Mouse (Mus musculus): ENCODE measurements around the gene Hrh3. TPM values are rescaled to one million over a fixed set of nuclear protein-coding genes. Genes with fewer than 3 reads are reported as not detected.

Gene Hrh3
- polyA plus RNA-seq, 1 experiment, result 0.15 TPM

GRCm38 (mm10) chr2:180072886-180073285 is 31.4 kb downstream of the Hrh3 start:
- H3K4me3 ChIP-seq (replicated peaks; ENCODE audit: extremely low read depth, low read depth, low read length), result no peak overlapping the region
- DNase-seq, result no peak
- 81% methylated on average over 7 of the region's 7 CpGs for WGBS
- TF ChIP-seq POLR2A (IDR thresholded peaks at IDR 0.05; ENCODE audit: borderline replicate concordance, extremely low read depth, low read depth, low read length), result no peak
- no peak for TF ChIP-seq CTCF (IDR thresholded peaks at IDR 0.05; ENCODE audit: insufficient read depth, low read length)
- H3K4me1 ChIP-seq (ENCODE audit: control insufficient read depth, insufficient read depth, low read length), result peaks cover 8% of the 10 kb centered on the region

DNA sequence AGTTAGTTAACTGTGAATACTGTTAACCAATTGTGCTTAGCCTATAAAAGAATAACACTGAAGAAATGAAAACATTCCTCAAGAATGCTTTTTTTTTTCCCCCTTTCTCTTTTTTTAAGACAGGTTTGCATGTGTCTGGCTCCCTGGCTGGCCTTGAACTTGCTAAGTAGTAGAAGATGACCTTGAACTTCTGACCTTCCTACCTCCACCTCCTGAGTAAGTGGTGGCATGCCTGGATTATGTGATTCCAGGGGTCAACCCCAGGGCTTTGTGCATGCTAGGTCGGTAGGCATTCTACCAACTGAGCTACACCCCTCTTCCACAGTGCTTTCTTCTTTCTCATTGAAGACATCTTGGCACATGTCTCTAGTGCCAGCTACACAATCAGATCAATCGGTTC is 32.6 kb downstream of the Hrh3 start:
- H3K4me3 ChIP-seq (replicated peaks; ENCODE audit: extremely low read depth, low read depth, low read length), result no peak overlapping the region
- DNase-seq, result no peak
- peaks cover 8% of the 10 kb centered on the region for H3K4me1 ChIP-seq (ENCODE audit: control insufficient read depth, insufficient read depth, low read length)
- TF ChIP-seq CTCF (IDR thresholded peaks at IDR 0.05; ENCODE audit: insufficient read depth, low read length), result no peak
- TF ChIP-seq POLR2A (IDR thresholded peaks at IDR 0.05; ENCODE audit: borderline replicate concordance, extremely low read depth, low read depth, low read length), result no peak
- WGBS, result 89% methylated on average over 2 of the region's 2 CpGs

- peaks cover 8% of the 10 kb centered on the region for H3K4me1 ChIP-seq (ENCODE audit: control insufficient read depth, insufficient read depth, low read length)
- TF ChIP-seq POLR2A (IDR thresholded peaks at IDR 0.05; ENCODE audit: borderline replicate concordance, extremely low read depth, low read depth, low read length) (peak; percentile 86), CTCF (IDR thresholded peaks at IDR 0.05; ENCODE audit: insufficient read depth, low read length) (no peak)
- 4% methylated on average over 58 of the region's 58 CpGs for WGBS
- peak; percentile 97 for DNase-seq
- H3K4me3 ChIP-seq (replicated peaks; ENCODE audit: extremely low read depth, low read depth, low read length), result peak within 1 kb of the TSS; percentile 91
Measured at GRCm38 (mm10) chr2:180070481-180071453, 33.5 kb downstream of the Hrh3 start, which contains the start of gene Mtg2. Gene Mtg2 (plus strand): TSS chr2:180070588.

DNA sequence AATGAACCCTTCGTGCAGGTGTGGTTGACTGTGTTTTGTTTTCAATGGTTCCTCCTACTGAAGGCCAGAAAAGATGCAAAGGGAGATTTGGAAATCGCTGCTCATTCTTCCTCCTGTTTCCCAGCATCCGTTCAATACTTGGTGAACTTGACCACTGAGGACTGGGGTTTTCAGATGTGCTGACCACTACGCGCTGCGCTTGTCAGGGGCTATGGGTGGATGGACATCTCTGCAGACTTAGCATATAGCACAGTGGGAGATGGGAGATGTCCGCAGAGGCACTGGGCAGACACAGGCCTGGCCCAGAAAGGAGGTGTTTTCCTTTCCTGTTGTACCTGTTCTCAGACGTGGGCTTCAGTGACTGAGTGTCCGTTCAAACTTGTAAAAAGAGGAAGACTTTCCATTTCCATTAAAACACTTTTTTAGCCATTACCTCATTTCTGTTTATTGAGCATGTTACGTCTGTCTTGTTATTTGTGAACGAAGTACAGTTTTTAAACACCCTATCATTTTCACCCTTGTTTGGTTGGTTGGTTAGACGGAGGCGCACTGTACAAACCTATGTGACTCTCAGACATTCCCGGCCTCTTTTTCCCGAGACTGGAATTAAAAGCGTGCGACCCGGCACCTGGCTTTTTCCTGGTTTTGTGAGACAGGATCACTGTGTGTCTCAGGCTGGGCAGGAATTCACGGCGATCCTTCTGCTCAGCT is 34.4 kb downstream of the Hrh3 start:
- TF ChIP-seq POLR2A (IDR thresholded peaks at IDR 0.05; ENCODE audit: borderline replicate concordance, extremely low read depth, low read depth, low read length) (no peak), CTCF (IDR thresholded peaks at IDR 0.05; ENCODE audit: insufficient read depth, low read length) (no peak)
- DNase-seq, result no peak
- 30% methylated on average over 20 of the region's 20 CpGs for WGBS
- Histone ChIP-seq H3K4me3 (replicated peaks; ENCODE audit: extremely low read depth, low read depth, low read length) (peak overlapping the region; percentile 91), H3K4me1 (ENCODE audit: control insufficient read depth, insufficient read depth, low read length) (peaks cover 8% of the 10 kb centered on the region)

DNA sequence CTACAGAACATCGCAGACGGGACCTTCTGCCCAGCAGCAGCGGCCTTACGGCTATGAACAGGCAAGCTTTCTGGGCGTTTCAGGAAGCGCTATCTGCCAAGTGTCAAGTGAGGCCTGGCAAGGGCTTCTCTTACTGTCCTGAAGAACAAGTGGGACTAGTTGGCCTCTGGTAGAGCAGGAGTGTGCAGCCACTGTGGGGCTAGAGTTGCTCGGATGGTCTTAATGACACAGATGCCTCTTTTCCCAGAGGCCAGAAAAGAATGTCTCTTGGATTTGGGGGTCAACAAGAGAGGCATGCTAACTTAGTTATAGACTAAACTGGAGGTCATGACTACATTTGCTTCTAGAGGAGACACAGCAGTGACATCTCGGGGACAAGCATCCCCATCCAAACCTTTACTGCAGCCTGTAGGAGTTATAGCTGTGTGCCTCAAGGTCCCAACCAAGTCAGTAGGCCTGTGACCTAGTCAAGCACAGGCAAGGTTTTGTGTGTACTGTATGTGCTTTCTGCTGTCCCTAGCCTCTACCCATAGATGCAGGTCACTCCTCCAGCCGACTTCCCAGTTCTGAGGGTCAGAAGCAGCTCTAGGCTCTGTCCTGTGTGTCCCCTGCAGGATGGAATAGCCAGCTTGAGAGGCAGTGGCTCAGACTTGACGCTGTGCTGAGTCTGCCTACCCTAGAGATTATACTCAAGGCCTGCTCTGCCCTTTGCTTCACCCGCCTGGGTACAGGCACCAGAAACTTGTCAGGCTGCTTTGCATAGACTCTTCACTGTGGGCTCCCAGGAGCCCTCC is 40.8 kb downstream of the Hrh3 start:
- Histone ChIP-seq H3K4me3 (replicated peaks; ENCODE audit: extremely low read depth, low read depth, low read length) (no peak overlapping the region), H3K4me1 (ENCODE audit: control insufficient read depth, insufficient read depth, low read length) (no peaks in the 10 kb centered on the region)
- no peak for TF ChIP-seq CTCF (IDR thresholded peaks at IDR 0.05; ENCODE audit: insufficient read depth, low read length)
- no peak for DNase-seq
- 88% methylated on average over 11 of the region's 11 CpGs for WGBS

- WGBS, result 96% methylated on average over 9 of the region's 9 CpGs
- H3K4me3 ChIP-seq (replicated peaks; ENCODE audit: extremely low read depth, low read depth, low read length), result no peak overlapping the region
- no peak for DNase-seq
- TF ChIP-seq POLR2A (IDR thresholded peaks at IDR 0.05; ENCODE audit: borderline replicate concordance, extremely low read depth, low read depth, low read length) (no peak), CTCF (IDR thresholded peaks at IDR 0.05; ENCODE audit: insufficient read depth, low read length) (no peak)
- H3K4me1 ChIP-seq (ENCODE audit: control insufficient read depth, insufficient read depth, low read length), result peaks cover 3% of the 10 kb centered on the region
Measured at GRCm38 (mm10) chr2:180053001-180053400, 51.3 kb downstream of the Hrh3 start.

DNA sequence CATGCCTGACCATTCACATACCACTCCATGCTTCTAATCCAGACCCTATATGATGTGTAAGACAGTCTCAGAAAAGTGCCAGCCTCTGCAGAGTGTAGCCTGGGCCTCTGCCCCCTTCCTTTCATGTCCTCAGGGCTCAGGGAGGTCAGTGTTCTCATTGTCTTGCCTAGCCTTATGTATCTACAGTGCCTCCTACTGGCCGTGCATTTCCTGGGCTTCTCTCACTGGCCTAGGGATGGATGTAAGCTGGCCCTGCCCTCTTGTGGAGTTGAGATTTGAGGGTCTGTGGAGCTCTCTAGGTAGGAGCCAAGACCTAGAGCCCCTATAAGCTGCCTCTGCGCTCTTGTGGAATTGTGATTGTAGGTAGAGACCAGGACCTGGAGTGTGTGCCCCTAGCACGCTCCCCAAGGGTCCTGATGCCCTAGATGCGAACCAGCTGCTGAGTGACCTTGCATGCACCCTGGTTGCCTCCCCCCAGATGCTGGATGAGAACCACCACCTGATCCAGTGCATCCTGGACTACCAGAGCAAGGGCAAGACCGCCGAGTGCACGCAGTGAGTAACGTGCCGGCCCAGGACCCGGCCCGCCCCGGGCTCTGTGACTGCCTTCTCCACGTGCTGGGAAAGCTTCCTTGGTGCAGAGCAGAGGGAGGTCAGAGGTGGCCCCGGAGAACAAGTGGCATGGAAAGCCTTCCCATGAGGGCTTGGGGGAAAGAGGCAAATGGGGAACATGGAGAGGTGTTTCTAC is 52.1 kb downstream of the Hrh3 start:
- Histone ChIP-seq H3K4me3 (replicated peaks; ENCODE audit: extremely low read depth, low read depth, low read length) (no peak overlapping the region), H3K4me1 (ENCODE audit: control insufficient read depth, insufficient read depth, low read length) (peaks cover 3% of the 10 kb centered on the region)
- TF ChIP-seq POLR2A (IDR thresholded peaks at IDR 0.05; ENCODE audit: borderline replicate concordance, extremely low read depth, low read depth, low read length) (no peak), CTCF (IDR thresholded peaks at IDR 0.05; ENCODE audit: insufficient read depth, low read length) (peak; percentile 43; the same call in 1 of the 2 replicates)
- 91% methylated on average over 14 of the region's 14 CpGs for WGBS
- DNase-seq, result no peak

GRCm38 (mm10) chr2:180050986-180051385 is 53.3 kb downstream of the Hrh3 start:
- Histone ChIP-seq H3K4me3 (replicated peaks; ENCODE audit: extremely low read depth, low read depth, low read length) (no peak overlapping the region), H3K4me1 (ENCODE audit: control insufficient read depth, insufficient read depth, low read length) (peaks cover 3% of the 10 kb centered on the region)
- no peak for TF ChIP-seq POLR2A (IDR thresholded peaks at IDR 0.05; ENCODE audit: borderline replicate concordance, extremely low read depth, low read depth, low read length)
- peak; percentile 87 for TF ChIP-seq CTCF (IDR thresholded peaks at IDR 0.05; ENCODE audit: insufficient read depth, low read length)
- WGBS, result 20% methylated on average over 5 of the region's 5 CpGs
- peak; percentile 81 for DNase-seq

Other genes starting within 250 kb of the Hrh3 start
- gene Taf4, start 127.8 kb downstream of the Hrh3 start, polyA plus RNA-seq (2012; rRNA removed), result 10.1 and 11.5 TPM in 2 replicates
- 19.8 and 24.0 TPM in 2 replicates for gene Lsm14b, start 79.5 kb downstream of the Hrh3 start, polyA plus RNA-seq (2012; rRNA removed)
- gene Psma7, start 62.1 kb downstream of the Hrh3 start, polyA plus RNA-seq (2012; rRNA removed), result 98.3 and 115 TPM in 2 replicates
- gene Ss18l1, start 62.0 kb downstream of the Hrh3 start, polyA plus RNA-seq (2012; rRNA removed), result 7.1 and 7.4 TPM in 2 replicates
- 15.2 and 17.1 TPM in 2 replicates for gene Mtg2, start 33.9 kb downstream of the Hrh3 start, polyA plus RNA-seq (2012; rRNA removed)
- 27.9 and 34.5 TPM in 2 replicates for gene Osbpl2, start 14.8 kb upstream of the Hrh3 start, polyA plus RNA-seq (2012; rRNA removed)
- 108 and 114 TPM in 2 replicates for gene Adrm1, start 67.0 kb upstream of the Hrh3 start, polyA plus RNA-seq (2012; rRNA removed)
- 145 and 148 TPM in 2 replicates for gene Lama5, start 121.4 kb upstream of the Hrh3 start, polyA plus RNA-seq (2012; rRNA removed)
- 2,052 and 2,661 TPM in 2 replicates for gene Rps21, start 152.9 kb upstream of the Hrh3 start, polyA plus RNA-seq (2012; rRNA removed)
- gene Cables2, start 169.0 kb upstream of the Hrh3 start, polyA plus RNA-seq (2012; rRNA removed), result 22.7 and 28.2 TPM in 2 replicates
- gene Rbbp8nl, start 185.4 kb upstream of the Hrh3 start, polyA plus RNA-seq (2012; rRNA removed), result 1.4 and 2.3 TPM in 2 replicates
- gene Gata5, start 230.2 kb upstream of the Hrh3 start, polyA plus RNA-seq (2012; rRNA removed), result 5.4 and 9.9 TPM in 2 replicates